22 mouse cellular contexts compared by ENCODE assay signal in genomic region chr15:89372068-89372467, GRCm38 (mm10). TPM values are rescaled to one million over a fixed set of nuclear protein-coding genes. Genes with fewer than 3 reads are reported as not detected.
DNase-seq lines count a peak whose midpoint lies in the region; ATAC-seq and TF ChIP-seq lines count a peak whose summit lies in the region.
"Had no signal": no experiment of that assay in that cellular context is flagged by ENCODE, and none has a peak within 500 bp of the region (broad histone marks: within the 10 kb centered on the region; RNA-seq: fewer than 3 reads in every experiment).

No protein-coding gene starts in this region.

- no peak for TF ChIP-seq POLR2A in cerebellum, adult 2 months (IDR thresholded peaks at IDR 0.05; ENCODE audit: borderline replicate concordance, insufficient read depth, low read length)

- ATAC-seq in hindbrain, postnatal 0 days, result no peak
- ATAC-seq in midbrain, embryonic 11.5 days (ENCODE audit: low FRiP score), result no peak
- no peak for ATAC-seq in midbrain, embryonic 16.5 days
- no peak for ATAC-seq in liver, embryonic 16.5 days (ENCODE audit: low read depth)
- ATAC-seq: activated CD4-positive, CD25-positive, alpha-beta regulatory T cell, adult 4 months; forebrain, embryonic 15.5 days; Patski had no signal

- no peak overlapping the region for H3K9ac ChIP-seq in hindbrain, postnatal 0 days (replicated peaks; ENCODE audit: low read length)
- H3K9ac ChIP-seq in midbrain, embryonic 11.5 days (ENCODE audit: low read length), result no peak overlapping the region
- no peak overlapping the region for H3K9ac ChIP-seq in midbrain, embryonic 16.5 days (ENCODE audit: low read depth, low read length)
- no peak overlapping the region for H3K9ac ChIP-seq in liver, embryonic 16.5 days (ENCODE audit: low read depth, low read length)
- H3K9ac ChIP-seq: limb, embryonic 12.5 days had no signal

- no peaks in the 10 kb centered on the region for H3K27me3 ChIP-seq in cerebellum, adult 2 months (ENCODE audit: control insufficient read depth, insufficient read depth, low read length)
- peaks cover 18% of the 10 kb centered on the region for H3K27me3 ChIP-seq in hindbrain, embryonic 10.5 days (ENCODE audit: insufficient read depth, poor library complexity, severe bottlenecking)
- peaks cover 8% of the 10 kb centered on the region; the same call in 1 of the 2 replicates for H3K27me3 ChIP-seq in hindbrain, postnatal 0 days (ENCODE audit: insufficient read depth, low read length)
- peaks cover 11% of the 10 kb centered on the region for H3K27me3 ChIP-seq in midbrain, embryonic 11.5 days (ENCODE audit: control insufficient read depth, insufficient read depth, low read length)
- peaks cover 13% of the 10 kb centered on the region for H3K27me3 ChIP-seq in midbrain, embryonic 16.5 days (ENCODE audit: control insufficient read depth, insufficient read depth, low read depth, low read length)
- H3K27me3 ChIP-seq in liver, embryonic 16.5 days (ENCODE audit: control insufficient read depth, insufficient read depth, low read depth, low read length), result peaks cover 8% of the 10 kb centered on the region
- H3K27me3 ChIP-seq: Patski had no signal

- no peak for TF ChIP-seq CTCF in cerebellum, adult 2 months (IDR thresholded peaks at IDR 0.05; ENCODE audit: borderline replicate concordance, insufficient read depth, low read depth, low read length)
- TF ChIP-seq CTCF in hindbrain, postnatal 0 days (IDR thresholded peaks at IDR 0.05; ENCODE audit: low read depth), result no peak

- 0 out of 2 replicates have a peak overlapping the region, but pooled peaks have one; percentile 6 for H3K27ac ChIP-seq in cerebellum, adult 2 months (ENCODE audit: insufficient read depth, low read length)
- H3K27ac ChIP-seq in hindbrain, embryonic 10.5 days, result no peak overlapping the region; the same call in 1 of the 2 replicates
- no peak overlapping the region for H3K27ac ChIP-seq in hindbrain, postnatal 0 days
- no peak overlapping the region for H3K27ac ChIP-seq in midbrain, embryonic 11.5 days (ENCODE audit: low read depth, low read length)
- H3K27ac ChIP-seq in midbrain, embryonic 16.5 days (ENCODE audit: low read length), result no peak overlapping the region
- H3K27ac ChIP-seq in liver, embryonic 16.5 days (ENCODE audit: low read length), result 0 out of 2 replicates have a peak overlapping the region, but pooled peaks have one; percentile 19
- H3K27ac ChIP-seq: forebrain, embryonic 15.5 days had no signal

- H3K4me1 ChIP-seq in cerebellum, adult 2 months (ENCODE audit: control insufficient read depth, insufficient read depth, low read length), result peaks cover 15% of the 10 kb centered on the region
- H3K4me1 ChIP-seq in hindbrain, embryonic 10.5 days (replicated peaks), result peaks cover 28% of the 10 kb centered on the region
- no peaks in the 10 kb centered on the region; the same call in 1 of the 2 replicates for H3K4me1 ChIP-seq in hindbrain, postnatal 0 days (ENCODE audit: insufficient read depth, low read length)
- H3K4me1 ChIP-seq in midbrain, embryonic 11.5 days (ENCODE audit: control insufficient read depth, insufficient read depth, low read length), result peaks cover 8% of the 10 kb centered on the region
- H3K4me1 ChIP-seq in midbrain, embryonic 16.5 days (ENCODE audit: control insufficient read depth, insufficient read depth, low read length), result peaks cover 12% of the 10 kb centered on the region
- peaks cover 12% of the 10 kb centered on the region for H3K4me1 ChIP-seq in liver, embryonic 16.5 days (ENCODE audit: control insufficient read depth, low read depth, low read length)

- peaks cover 61% of the 10 kb centered on the region for H3K36me3 ChIP-seq in hindbrain, embryonic 10.5 days
- peaks cover 46% of the 10 kb centered on the region for H3K36me3 ChIP-seq in hindbrain, postnatal 0 days (ENCODE audit: insufficient read depth, low read length)
- peaks cover 39% of the 10 kb centered on the region for H3K36me3 ChIP-seq in midbrain, embryonic 11.5 days (ENCODE audit: control insufficient read depth, insufficient read depth, low read length)
- peaks cover 31% of the 10 kb centered on the region for H3K36me3 ChIP-seq in midbrain, embryonic 16.5 days (ENCODE audit: control insufficient read depth, insufficient read depth, low read length)
- H3K36me3 ChIP-seq in liver, embryonic 16.5 days (ENCODE audit: control insufficient read depth, insufficient read depth), result peaks cover 55% of the 10 kb centered on the region

- no peak overlapping the region for H3K4me2 ChIP-seq in hindbrain, postnatal 0 days (ENCODE audit: low read depth, low read length)
- H3K4me2 ChIP-seq in midbrain, embryonic 11.5 days, result no peak overlapping the region
- no peak overlapping the region for H3K4me2 ChIP-seq in midbrain, embryonic 16.5 days (ENCODE audit: low read length)
- no peak overlapping the region for H3K4me2 ChIP-seq in liver, embryonic 16.5 days (ENCODE audit: low read depth, low read length)

- H3K9me3 ChIP-seq in hindbrain, embryonic 10.5 days, result no peaks in the 10 kb centered on the region
- H3K9me3 ChIP-seq in hindbrain, postnatal 0 days (ENCODE audit: low read length), result no peaks in the 10 kb centered on the region
- H3K9me3 ChIP-seq in midbrain, embryonic 11.5 days (ENCODE audit: control insufficient read depth, low read length), result no peaks in the 10 kb centered on the region
- no peaks in the 10 kb centered on the region for H3K9me3 ChIP-seq in midbrain, embryonic 16.5 days (replicated peaks; ENCODE audit: control insufficient read depth, low read length, poor library complexity, severe bottlenecking)
- H3K9me3 ChIP-seq in liver, embryonic 16.5 days (replicated peaks; ENCODE audit: control insufficient read depth, low read length), result no peaks in the 10 kb centered on the region
- H3K9me3 ChIP-seq: forebrain, embryonic 15.5 days; hindbrain, embryonic 15.5 days; limb, embryonic 12.5 days had no signal

- H3K4me3 ChIP-seq in cerebellum, adult 2 months (replicated peaks; ENCODE audit: insufficient read depth, low read depth, low read length), result no peak overlapping the region
- peak overlapping the region; percentile 71; the same call in 1 of the 2 replicates for H3K4me3 ChIP-seq in hindbrain, embryonic 10.5 days
- no peak overlapping the region for H3K4me3 ChIP-seq in hindbrain, postnatal 0 days (ENCODE audit: low read length)
- no peak overlapping the region for H3K4me3 ChIP-seq in midbrain, embryonic 11.5 days (ENCODE audit: low read depth, low read length)
- no peak overlapping the region for H3K4me3 ChIP-seq in midbrain, embryonic 16.5 days (ENCODE audit: low read depth, low read length)
- H3K4me3 ChIP-seq in liver, embryonic 16.5 days (ENCODE audit: low read depth, low read length), result no peak overlapping the region

- no peak for DNase-seq in cerebellum, adult 2 months
- DNase-seq in cerebellum, adult 11-12 months, result no peak
- DNase-seq in hindbrain, embryonic 10.5 days (ENCODE audit: low spot score), result no peak
- DNase-seq in hindbrain, postnatal 0 days (ENCODE audit: low spot score), result no peak
- DNase-seq in midbrain, embryonic 11.5 days (ENCODE audit: low spot score, missing footprints), result peak; percentile 80
- DNase-seq in left cerebral cortex, adult 9 months (ENCODE audit: low spot score in 2 of 2), result no peak
- DNase-seq: adrenal gland, postnatal 25 days; kidney, adult 11 months; kidney, postnatal 14 days; right cerebral cortex, adult 18-20 months; thymus, postnatal 25 days had no signal

- 67% methylated on average over 13 of the region's 13 CpGs for WGBS in cerebellum, adult 2 months
- 92% methylated on average over 13 of the region's 13 CpGs for WGBS in hindbrain, embryonic 10.5 days
- 86% methylated on average over 13 of the region's 13 CpGs for WGBS in hindbrain, postnatal 0 days
- 93% methylated on average over 13 of the region's 13 CpGs for WGBS in midbrain, embryonic 11.5 days
- 85% methylated on average over 13 of the region's 13 CpGs for WGBS in midbrain, embryonic 16.5 days
- 77% methylated on average over 13 of the region's 13 CpGs for WGBS in liver, embryonic 16.5 days (ENCODE audit: insufficient replicate concordance)

RNA-seq across cellular contexts. Expression of gene Sco2, which starts 1.6 kb away (rescaled TPM):
- polyA plus RNA-seq in cerebellum, adult 2 months (2012; rRNA removed), result 59.7 and 60.3 TPM in 2 replicates
- polyA plus RNA-seq in hindbrain, embryonic 10.5 days (2016; fragmentation: Nextera tagmentation; extraction: Ambion mirVana), result 6.9 and 8.3 TPM in 2 replicates
- total RNA-seq in hindbrain, postnatal 0 days (2014; rRNA removed), result 28.5 and 52.6 TPM in 2 replicates
- 22.9 and 24.3 TPM in 2 replicates for polyA plus RNA-seq in hindbrain, postnatal 0 days (2015; fragmentation: Nextera tagmentation; extraction: Ambion mirVana)
- polyA plus RNA-seq in midbrain, embryonic 11.5 days (2014; fragmentation: Nextera tagmentation; extraction: Ambion mirVana), result 5.8 and 6.0 TPM in 2 replicates
- polyA plus RNA-seq in midbrain, embryonic 16.5 days (2015; fragmentation: Nextera tagmentation; extraction: Ambion mirVana), result 11.8 and 16.4 TPM in 2 replicates
- polyA plus RNA-seq in liver, embryonic 16.5 days (2015; fragmentation: Nextera tagmentation; extraction: Ambion mirVana), result 2.9 and 3.1 TPM in 2 replicates

RNA-seq across cellular contexts. Expression of gene Tymp, which starts 4.8 kb away (rescaled TPM):
- 5.5 and 5.7 TPM in 2 replicates for polyA plus RNA-seq in cerebellum, adult 2 months (2012; rRNA removed)
- polyA plus RNA-seq in hindbrain, embryonic 10.5 days (2016; fragmentation: Nextera tagmentation; extraction: Ambion mirVana), result 1.3 and 2.1 TPM in 2 replicates
- 7.8 and 8.9 TPM in 2 replicates for total RNA-seq in hindbrain, postnatal 0 days (2014; rRNA removed)
- polyA plus RNA-seq in hindbrain, postnatal 0 days (2015; fragmentation: Nextera tagmentation; extraction: Ambion mirVana), result 3.6 and 3.9 TPM in 2 replicates
- polyA plus RNA-seq in midbrain, embryonic 11.5 days (2014; fragmentation: Nextera tagmentation; extraction: Ambion mirVana), result 1.2 and 1.9 TPM in 2 replicates
- 1.9 and 3.0 TPM in 2 replicates for polyA plus RNA-seq in midbrain, embryonic 16.5 days (2015; fragmentation: Nextera tagmentation; extraction: Ambion mirVana)
- polyA plus RNA-seq in liver, embryonic 16.5 days (2015; fragmentation: Nextera tagmentation; extraction: Ambion mirVana), result 0.32 and 0.39 TPM in 2 replicates

RNA-seq across cellular contexts. Expression of gene Odf3b, which starts 7.0 kb away (rescaled TPM):
- polyA plus RNA-seq in cerebellum, adult 2 months (2012; rRNA removed), result 18.3 and 24.4 TPM in 2 replicates
- polyA plus RNA-seq in hindbrain, embryonic 10.5 days (2016; fragmentation: Nextera tagmentation; extraction: Ambion mirVana), result 0.96 and 3.3 TPM in 2 replicates
- 0.43 and 7.2 TPM in 2 replicates for total RNA-seq in hindbrain, postnatal 0 days (2014; rRNA removed)
- polyA plus RNA-seq in hindbrain, postnatal 0 days (2015; fragmentation: Nextera tagmentation; extraction: Ambion mirVana), result 5.4 and 7.0 TPM in 2 replicates
- polyA plus RNA-seq in midbrain, embryonic 11.5 days (2014; fragmentation: Nextera tagmentation; extraction: Ambion mirVana), result 0.26 and 0.64 TPM in 2 replicates
- 4.8 and 5.5 TPM in 2 replicates for polyA plus RNA-seq in midbrain, embryonic 16.5 days (2015; fragmentation: Nextera tagmentation; extraction: Ambion mirVana)
- 0.73 and 0.76 TPM in 2 replicates for polyA plus RNA-seq in liver, embryonic 16.5 days (2015; fragmentation: Nextera tagmentation; extraction: Ambion mirVana)

RNA-seq across cellular contexts. Expression of gene Klhdc7b, which starts 12.6 kb away (rescaled TPM):
- polyA plus RNA-seq in cerebellum, adult 2 months (2012; rRNA removed), result 2.6 and 2.9 TPM in 2 replicates
- polyA plus RNA-seq in hindbrain, embryonic 10.5 days (2016; fragmentation: Nextera tagmentation; extraction: Ambion mirVana), result not detected in 2 replicates
- 0.26 and 0.40 TPM in 2 replicates for total RNA-seq in hindbrain, postnatal 0 days (2014; rRNA removed)
- 0.04 TPM in 1 of 2 replicates, not detected in the other for polyA plus RNA-seq in hindbrain, postnatal 0 days (2015; fragmentation: Nextera tagmentation; extraction: Ambion mirVana)
- not detected in 2 replicates for polyA plus RNA-seq in midbrain, embryonic 11.5 days (2014; fragmentation: Nextera tagmentation; extraction: Ambion mirVana)
- polyA plus RNA-seq in midbrain, embryonic 16.5 days (2015; fragmentation: Nextera tagmentation; extraction: Ambion mirVana), result 0.05 and 0.06 TPM in 2 replicates
- not detected in 2 replicates for polyA plus RNA-seq in liver, embryonic 16.5 days (2015; fragmentation: Nextera tagmentation; extraction: Ambion mirVana)
- total RNA-seq: adrenal gland, postnatal 25 days; gastrocnemius, postnatal 4 days had no signal
- polyA plus RNA-seq: forebrain, embryonic 15.5 days; heart, embryonic 16.5 days; hindbrain, embryonic 15.5 days; limb, embryonic 12.5 days; neural tube, embryonic 11.5 days; Patski; spleen, adult 2 months had no signal

RNA-seq across cellular contexts. Expression of gene Ncaph2, which starts 16.5 kb away (rescaled TPM):
- 134 and 137 TPM in 2 replicates for polyA plus RNA-seq in cerebellum, adult 2 months (2012; rRNA removed)
- polyA plus RNA-seq in hindbrain, embryonic 10.5 days (2016; fragmentation: Nextera tagmentation; extraction: Ambion mirVana), result 187 and 194 TPM in 2 replicates
- total RNA-seq in hindbrain, postnatal 0 days (2014; rRNA removed), result 79.1 and 106 TPM in 2 replicates
- 97.1 and 99.1 TPM in 2 replicates for polyA plus RNA-seq in hindbrain, postnatal 0 days (2015; fragmentation: Nextera tagmentation; extraction: Ambion mirVana)
- 155 and 168 TPM in 2 replicates for polyA plus RNA-seq in midbrain, embryonic 11.5 days (2014; fragmentation: Nextera tagmentation; extraction: Ambion mirVana)
- polyA plus RNA-seq in midbrain, embryonic 16.5 days (2015; fragmentation: Nextera tagmentation; extraction: Ambion mirVana), result 116 and 117 TPM in 2 replicates
- 100 and 103 TPM in 2 replicates for polyA plus RNA-seq in liver, embryonic 16.5 days (2015; fragmentation: Nextera tagmentation; extraction: Ambion mirVana)

Comparison
In these comparisons a context has a peak if more than half of its experiments do, and no peak if none do; other contexts are left out.
1. H3K27ac ChIP-seq: peak in cerebellum, adult 2 months (single experiment) and liver, embryonic 16.5 days (single experiment); none in hindbrain, embryonic 10.5 days (single experiment), hindbrain, postnatal 0 days (single experiment), midbrain, embryonic 11.5 days (single experiment) and midbrain, embryonic 16.5 days (single experiment).